Comparison of ENCODE assay signal across 15 mouse cellular contexts in genomic region chr9:44082266-44082665, GRCm38 (mm10). TPM values are rescaled to one million over a fixed set of nuclear protein-coding genes. Genes with fewer than 3 reads are reported as not detected.
"Had no signal": no experiment of that assay in that cellular context is flagged by ENCODE, and none has a peak within 500 bp of the region (broad histone marks: within the 10 kb centered on the region; RNA-seq: fewer than 3 reads in every experiment).

No protein-coding gene starts in this region.

- DNase-seq: left cerebral cortex, postnatal 4 days; lung, adult 18-20 months; midbrain, embryonic 14.5 days; right cerebral cortex, adult 18-20 months; right cerebral cortex, postnatal 25 days; thymus, adult 18-20 months; thymus, postnatal 14 days had no signal

- H3K4me2 ChIP-seq: neural tube, embryonic 15.5 days had no signal

- H3K9ac ChIP-seq: limb, embryonic 13.5 days; liver, embryonic 14.5 days; neural tube, embryonic 15.5 days had no signal

- H3K9me3 ChIP-seq: limb, embryonic 13.5 days; neural tube, embryonic 15.5 days had no signal

- H3K4me3 ChIP-seq: limb, embryonic 13.5 days; myocyte; neural tube, embryonic 15.5 days had no signal

- H3K27ac ChIP-seq: limb, embryonic 13.5 days; liver, embryonic 14.5 days; neural tube, embryonic 15.5 days had no signal

- H3K36me3 ChIP-seq: limb, embryonic 13.5 days; neural tube, embryonic 15.5 days had no signal

RNA-seq across cellular contexts. Expression of gene Mfrp, which starts 19.3 kb away (rescaled TPM):
- total RNA-seq: left cerebral cortex, postnatal 4 days; liver, adult 2 months; megakaryocyte-erythroid progenitor cell, adult 5-6 weeks had no signal
- polyA plus RNA-seq: liver, adult 2 months; liver, embryonic 14.5 days had no signal

RNA-seq across cellular contexts. Expression of gene C1qtnf5, which starts 24.8 kb away (rescaled TPM):
- total RNA-seq: megakaryocyte-erythroid progenitor cell, adult 5-6 weeks had no signal

RNA-seq across cellular contexts. Expression of gene Gm49380, which starts 31.0 kb away (rescaled TPM):
- total RNA-seq: left cerebral cortex, postnatal 10 days; megakaryocyte-erythroid progenitor cell, adult 5-6 weeks had no signal
- polyA plus RNA-seq: liver, adult 2 months; small intestine, adult 2 months had no signal
